Mouse (Mus musculus): ENCODE results near the gene Pgm2.

GRCm38 (mm10) chr5:64162582-64162981, 69.8 kb downstream of the Pgm2 start:
- TF ChIP-seq EP300 (IDR thresholded peaks at IDR 0.05; ENCODE audit: insufficient read depth, low read depth, low read length), result no peak
- no peak for TF ChIP-seq CTCF (IDR thresholded peaks at IDR 0.05)
